Mouse (Mus musculus) testis, adult 10 weeks (tissue): ENCODE measurements around the gene Tmem174. TPM values are rescaled to one million over a fixed set of nuclear protein-coding genes. Genes with fewer than 3 reads are reported as not detected.

Experiments
- polyA plus RNA-seq: library from polyadenylated mRNA; stranded (reverse); fragments of 350-450 nt; fragmentation: Illumina TruSeq; extraction: RNeasy Lipid Tissue Mini Kit (QIAGEN cat#74804); gene quantifications from one replicate; pipeline ENCODE4 v1.2.3, GENCODE M21; 2014; ENCODE audit warnings: low read depth, low replicate concordance

Gene Tmem174
- polyA plus RNA-seq = not detected

GRCm38 (mm10) chr13:98637145-98637544 is at the start of gene Tmem174:
Gene Tmem174, minus strand, starts transcription at chr13:98637410.

Other genes starting within 250 kb of the Tmem174 start
- gene Gm10320, start 145.4 kb downstream of the Tmem174 start, polyA plus RNA-seq = not detected
- gene Tmem171, start 57.4 kb upstream of the Tmem174 start, polyA plus RNA-seq = not detected
- 59.6 TPM for gene Fcho2, start 178.0 kb upstream of the Tmem174 start, polyA plus RNA-seq